Mouse (Mus musculus) lung, postnatal 36 days (tissue): ENCODE data around the gene Vmn2r115.
"Not testable (repeated sequence)": the region's sequence is repeated elsewhere in the genome, so short reads cannot be mapped to it uniquely, and the experiment has no call there.

ENCODE experiments used
- DNase-seq: peaks from one replicate; pipeline ENCODE4 v3.0.0; 2022; ENCODE audit warnings: mixed read lengths

Gene Vmn2r115

GRCm38 (mm10) chr17:23343441-23343840, at the start of gene Vmn2r115:
TSS of gene Vmn2r115 (plus strand) at chr17:23343741.
- DNase-seq: not testable (repeated sequence)

GRCm38 (mm10) chr17:23312437-23312836, 31.1 kb upstream of the Vmn2r115 start, which contains the start of gene Vmn2r114:
TSS of gene Vmn2r114 (minus strand) at chr17:23312537.
- DNase-seq: not testable (repeated sequence)

DNA sequence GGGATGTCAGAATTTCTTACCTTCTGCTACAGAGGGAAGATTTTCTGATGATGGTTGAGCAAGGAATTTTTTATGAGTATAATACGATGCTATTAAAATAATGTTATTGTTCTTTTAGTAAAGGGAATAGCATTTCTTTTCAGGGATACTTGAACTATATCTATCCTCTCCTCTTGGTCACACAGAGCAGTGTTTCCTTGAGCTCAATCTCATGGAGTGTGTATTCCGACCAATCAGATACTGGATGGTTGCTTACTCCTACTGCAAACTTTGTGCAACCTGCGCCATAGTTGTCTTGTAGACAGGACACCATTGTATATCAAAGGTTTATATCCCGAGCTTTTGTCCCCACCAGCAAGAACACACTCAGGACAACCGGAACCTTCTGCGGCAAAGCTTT, 12.9 kb upstream of the Vmn2r115 start:
- DNase-seq: no peak

DNA sequence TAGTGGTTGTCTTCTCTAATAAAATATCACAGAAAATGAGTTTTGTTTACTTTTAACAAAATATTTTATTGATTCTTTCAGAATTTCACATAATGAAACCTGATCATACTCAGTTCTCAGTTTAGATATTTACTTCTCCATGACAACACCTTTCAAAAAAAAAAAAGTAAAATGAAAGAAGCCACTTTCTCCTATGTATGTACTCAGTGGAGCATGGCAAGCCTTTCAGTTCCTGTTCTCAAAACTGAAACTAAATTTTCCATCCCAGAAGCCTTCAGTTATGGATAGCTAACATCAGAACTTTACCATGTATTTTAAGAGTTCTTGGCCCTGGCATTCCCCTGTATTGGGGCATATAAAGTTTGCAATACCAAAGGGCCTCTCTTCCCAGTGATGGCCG, 8.1 kb downstream of the Vmn2r115 start:
- DNase-seq: no peak

GRCm38 (mm10) chr17:23384304-23384703, 40.8 kb downstream of the Vmn2r115 start, which contains the start of gene Vmn2r116:
TSS of gene Vmn2r116 (plus strand) at chr17:23384604.
- DNase-seq: not testable (repeated sequence)
